Mouse (Mus musculus): ENCODE results near the gene Gpr156. TPM values are rescaled to one million over a fixed set of nuclear protein-coding genes. Genes with fewer than 3 reads are reported as not detected.

Gpr156 gene
- total and polyA plus RNA-seq, 3 experiments, result 0.08 to 0.09 TPM; not detected in 1

DNA sequence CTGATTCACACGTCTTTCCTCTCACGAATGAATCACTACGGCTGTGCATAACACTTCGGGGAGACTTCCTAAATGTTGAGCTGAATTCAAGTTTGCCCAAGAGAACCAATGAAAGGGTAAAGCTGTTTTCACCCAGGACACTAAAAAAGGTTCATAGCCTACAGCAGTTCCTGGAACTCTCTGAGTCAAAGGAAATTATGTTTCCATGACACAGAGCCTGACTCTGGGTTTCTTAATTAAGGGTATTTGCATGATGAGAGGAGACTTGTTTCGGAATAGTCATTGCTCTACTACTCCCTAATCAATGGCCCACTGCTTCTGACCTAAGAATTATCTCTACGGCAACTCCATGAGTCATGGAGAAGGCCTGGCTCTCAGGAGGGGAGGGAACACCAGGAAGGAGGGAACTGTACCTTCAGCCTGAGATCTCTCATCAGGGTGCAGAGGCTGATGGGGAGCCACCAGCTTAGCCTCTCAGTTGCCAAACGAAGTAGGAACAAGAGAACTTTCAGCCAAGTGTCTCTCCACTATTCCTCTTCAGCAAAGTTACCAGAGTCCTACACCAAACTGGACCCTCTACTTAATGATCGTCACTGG lies 100.7 kb downstream of the Gpr156 start (continued):
- TF ChIP-seq SMC3 (IDR thresholded peaks at IDR 0.05; ENCODE audit: low read depth, low read length), result no peak
- TF ChIP-seq NELFE (IDR thresholded peaks at IDR 0.05; ENCODE audit: low read depth, low read length), result no peak
- TF ChIP-seq ELF1 (IDR thresholded peaks at IDR 0.05; ENCODE audit: low read depth, low read length), result peak; percentile 82
- peak; percentile 71; the same call in 1 of the 2 replicates for TF ChIP-seq TBP (conservative IDR thresholded peaks at IDR 0.05; ENCODE audit: low read depth, low read length)
- peak; percentile 35 for TF ChIP-seq ZNF384 (IDR thresholded peaks at IDR 0.05; ENCODE audit: low read depth, low read length)
- TF ChIP-seq MEF2A (IDR thresholded peaks at IDR 0.05; ENCODE audit: borderline replicate concordance, low read depth, low read length), result peak; percentile 96
- TF ChIP-seq USF2 (conservative IDR thresholded peaks at IDR 0.05; ENCODE audit: low read depth, low read length), result no peak
- TF ChIP-seq TCF12 (IDR thresholded peaks at IDR 0.05; ENCODE audit: low read depth, low read length), result peak; percentile 88
- TF ChIP-seq CHD2 (IDR thresholded peaks at IDR 0.05; ENCODE audit: low read length), result peak; percentile 90
- no peak for TF ChIP-seq NRF1 (IDR thresholded peaks at IDR 0.05; ENCODE audit: low read depth, low read length)
- peak; percentile 90 for TF ChIP-seq BHLHE40 (IDR thresholded peaks at IDR 0.05; ENCODE audit: low read depth, low read length)
- TF ChIP-seq EP300 (IDR thresholded peaks at IDR 0.05; ENCODE audit: low read length), result peak; percentile 99
- no peak for TF ChIP-seq E2F4 (IDR thresholded peaks at IDR 0.05; ENCODE audit: insufficient replicate concordance, low read depth, low read length)
- no peak for TF ChIP-seq KAT2A (IDR thresholded peaks at IDR 0.05; ENCODE audit: insufficient replicate concordance, low read length)
- TF ChIP-seq JUN (IDR thresholded peaks at IDR 0.05; ENCODE audit: insufficient read depth, low read depth, low read length), result peak; percentile 94
- no peak for TF ChIP-seq USF1 (IDR thresholded peaks at IDR 0.05; ENCODE audit: low read depth, low read length)
- peak; percentile 99 for TF ChIP-seq RCOR1 (conservative IDR thresholded peaks at IDR 0.05; ENCODE audit: low read depth, low read length)
- no peak; the same call in none of the 2 replicates for TF ChIP-seq RAD21 (IDR thresholded peaks at IDR 0.05; ENCODE audit: low read depth, low read length)
- peak; percentile 99 for TF ChIP-seq ETS1 (conservative IDR thresholded peaks at IDR 0.05; ENCODE audit: low read depth, low read length)
- TF ChIP-seq CTCF (conservative IDR thresholded peaks at IDR 0.05 in 1 of 2, IDR thresholded peaks at IDR 0.05 in 1 of 2; ENCODE audit: low read depth in 2 of 2, low read length in 2 of 2), result no peak
- TF ChIP-seq POLR2A (IDR thresholded peaks at IDR 0.05; ENCODE audit: low read depth, low read length), result peak; percentile 56; the same call in 1 of the 2 replicates

DNA sequence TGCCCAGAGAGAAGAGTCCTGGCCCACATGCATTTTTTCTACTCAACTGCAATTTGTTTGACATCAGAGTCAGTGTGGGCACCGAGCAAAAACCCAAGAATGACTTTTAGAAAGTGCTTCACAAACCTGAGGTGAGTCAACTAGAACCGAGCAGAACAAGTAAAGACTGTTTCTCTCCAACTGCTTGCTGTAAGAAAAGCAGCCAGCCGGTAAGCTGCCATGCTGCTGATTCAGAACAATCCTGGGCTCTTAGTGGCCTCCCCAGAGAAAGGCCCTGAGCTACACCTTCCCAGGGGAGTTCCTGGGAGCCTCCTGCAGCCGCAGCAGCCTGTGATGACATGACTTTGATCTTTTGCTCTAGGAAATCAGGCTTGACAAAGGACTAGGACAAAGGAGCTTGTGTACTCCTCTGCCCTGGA lies 101.7 kb downstream of the Gpr156 start:
- dilution Hi-C loops (cut with MboI; ENCODE audit: extremely low pct_ligation_motif_present, extremely low pct_unique_long_range_greater_than_20kb, low sequenced_read_pairs) (no loop called here), in situ Hi-C loops (cut with MboI; ENCODE audit: low pct_ligation_motif_present, low pct_unique_long_range_greater_than_20kb, low sequenced_read_pairs) (loop anchor here (25.0 kb wide), 1 partner anchor 494 kb away; the partner anchor contains the start of gene Timmdc1)
- Histone ChIP-seq H3K27ac (ENCODE audit: insufficient read depth, low read depth) (peak overlapping the region; percentile 79), H3K79me2 (replicated peaks; ENCODE audit: control insufficient read depth, extremely low read depth, insufficient read depth, poor library complexity, severe bottlenecking) (no peaks in the 10 kb centered on the region), H3K36me3 (replicated peaks in 1 of 2; ENCODE audit: control insufficient read depth in 1 of 2, insufficient read depth in 1 of 2, low read length in 1 of 2) (no peaks in the 10 kb centered on the region), H3K27me3 (replicated peaks) (no peaks in the 10 kb centered on the region), H3K4me1 (ENCODE audit: control insufficient read depth in 1 of 2, insufficient read depth in 2 of 2) (peaks cover 12 to 27% of the 10 kb centered on the region in 2 experiments), H3K4me3 (replicated peaks in 1 of 3; ENCODE audit: low read depth in 2 of 3, low read length in 2 of 3, poor library complexity in 1 of 3) (peak overlapping the region in 2 of 3 experiments; percentile 1 to 23), H3K4me2 (ENCODE audit: insufficient read depth, low read depth, poor library complexity, severe bottlenecking) (peak overlapping the region; percentile 91), H3K9ac (ENCODE audit: insufficient read depth, low read depth) (peak overlapping the region; percentile 50), H3K9me3 (replicated peaks; ENCODE audit: low read length) (peaks cover 4% of the 10 kb centered on the region)
- DNase-seq (ENCODE audit: extremely low read depth), result peak; percentile 93
- TF ChIP-seq JUND (conservative IDR thresholded peaks at IDR 0.05; ENCODE audit: low read depth, low read length) (peak; percentile 75; the same call in 1 of the 2 replicates), MAZ (IDR thresholded peaks at IDR 0.05; ENCODE audit: low read depth, low read length) (peak; percentile 35; the same call in 1 of the 2 replicates), RCOR1 (conservative IDR thresholded peaks at IDR 0.05; ENCODE audit: low read depth, low read length) (peak; percentile 78; the same call in 1 of the 2 replicates), ETS1 (conservative IDR thresholded peaks at IDR 0.05; ENCODE audit: low read depth, low read length) (peak; percentile 93), NRF1 (IDR thresholded peaks at IDR 0.05; ENCODE audit: low read depth, low read length) (no peak), SMC3 (IDR thresholded peaks at IDR 0.05; ENCODE audit: low read depth, low read length) (no peak), CHD1 (IDR thresholded peaks at IDR 0.05; ENCODE audit: low read depth, low read length) (0 out of 2 replicates have a peak, but pooled peaks have one; percentile 58), MEF2A (IDR thresholded peaks at IDR 0.05; ENCODE audit: borderline replicate concordance, low read depth, low read length) (peak; percentile 88), JUN (IDR thresholded peaks at IDR 0.05; ENCODE audit: insufficient read depth, low read depth, low read length) (peak; percentile 62), ELF1 (IDR thresholded peaks at IDR 0.05; ENCODE audit: low read depth, low read length) (no peak), GABPA (IDR thresholded peaks at IDR 0.05; ENCODE audit: insufficient replicate concordance, low read depth, low read length) (no peak), E2F4 (IDR thresholded peaks at IDR 0.05; ENCODE audit: insufficient replicate concordance, low read depth, low read length) (0 out of 2 replicates have a peak, but pooled peaks have one; percentile 29), PAX5 (IDR thresholded peaks at IDR 0.05; ENCODE audit: low read length) (no peak), SIN3A (IDR thresholded peaks at IDR 0.05; ENCODE audit: low read length) (0 out of 2 replicates have a peak, but pooled peaks have one; percentile 52), MAFK (IDR thresholded peaks at IDR 0.05; ENCODE audit: insufficient replicate concordance, low read length) (peak; percentile 80; the same call in 1 of the 2 replicates), MYC (IDR thresholded peaks at IDR 0.05; ENCODE audit: low read depth, low read length) (peak; percentile 33; the same call in 1 of the 2 replicates), USF1 (IDR thresholded peaks at IDR 0.05; ENCODE audit: low read depth, low read length) (no peak), ZNF384 (IDR thresholded peaks at IDR 0.05; ENCODE audit: low read depth, low read length) (peak; percentile 69), KAT2A (IDR thresholded peaks at IDR 0.05; ENCODE audit: insufficient replicate concordance, low read length) (0 out of 2 replicates have a peak, but pooled peaks have one; percentile 60), POLR2AphosphoS2 (IDR thresholded peaks at IDR 0.05; ENCODE audit: low read depth, low read length) (no peak), TBP (conservative IDR thresholded peaks at IDR 0.05; ENCODE audit: low read depth, low read length) (0 out of 2 replicates have a peak, but pooled peaks have one; percentile 29), ZMIZ1 (IDR thresholded peaks at IDR 0.05; ENCODE audit: low read depth, low read length) (no peak), UBTF (IDR thresholded peaks at IDR 0.05; ENCODE audit: low read depth, low read length) (peak; percentile 38; the same call in 1 of the 2 replicates), EP300 (IDR thresholded peaks at IDR 0.05; ENCODE audit: low read length) (peak; percentile 95), CTCF (conservative IDR thresholded peaks at IDR 0.05 in 1 of 2, IDR thresholded peaks at IDR 0.05 in 1 of 2; ENCODE audit: low read depth in 2 of 2, low read length in 2 of 2) (no peak)

All from CH12.LX (cell line).